Mouse (Mus musculus): ENCODE measurements around the gene Ass1. TPM values are rescaled to one million over a fixed set of nuclear protein-coding genes. Genes with fewer than 3 reads are reported as not detected.
A peak's percentile ranks its signal among the peaks of the same experiment; 100 is the strongest.

Gene Ass1
- 120 and 154 TPM in 2 replicates for total RNA-seq (2012; rRNA removed)

DNA sequence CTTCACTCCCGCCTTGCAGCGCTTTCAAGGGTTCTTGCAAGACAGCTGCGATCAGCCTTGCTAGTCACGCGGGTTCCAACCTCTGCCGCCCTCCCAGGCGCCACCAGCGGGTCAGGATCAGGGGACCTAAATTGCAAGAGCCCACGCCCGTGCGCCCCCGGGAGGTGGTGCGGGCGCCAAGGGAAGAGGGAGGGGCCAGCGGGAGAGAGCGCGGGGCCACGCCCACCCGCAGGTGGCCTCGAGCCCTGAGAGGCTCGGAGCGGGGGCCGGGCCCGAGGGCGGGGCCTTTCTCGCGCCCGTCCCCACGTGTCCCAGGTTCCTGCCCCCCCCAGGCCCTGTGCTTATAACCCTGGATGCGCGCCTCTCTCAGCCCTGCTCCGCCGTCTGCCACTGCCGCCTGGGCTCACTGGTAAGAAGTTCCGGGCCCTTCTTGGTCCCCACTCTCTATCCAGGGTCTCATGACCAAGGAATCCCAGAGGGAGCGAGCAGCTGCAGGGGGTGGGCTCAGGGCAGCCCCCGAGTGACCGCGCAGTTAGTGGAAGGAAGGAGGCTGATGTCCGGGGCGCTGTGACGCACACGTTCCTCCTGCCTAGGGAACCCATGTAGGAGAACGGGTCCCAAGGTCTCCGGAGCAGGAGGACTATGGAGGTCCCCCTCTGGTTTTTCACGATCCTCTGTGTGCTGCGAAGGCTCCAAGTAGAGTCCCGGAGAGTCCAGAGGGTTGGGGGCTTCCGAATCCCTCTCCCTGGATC is at the start of gene Ass1:
Gene Ass1, plus strand, starts transcription at position 277 of the 752 bp plus-strand sequence.
- no peaks in the 10 kb centered on the region for H3K9me3 ChIP-seq (ENCODE audit: control insufficient read depth, insufficient read depth, low read depth, low read length)
- TF ChIP-seq ZNF384 (IDR thresholded peaks at IDR 0.05; ENCODE audit: low read depth, low read length): no peak
- no peak for TF ChIP-seq CHD2 (IDR thresholded peaks at IDR 0.05; ENCODE audit: low read depth, low read length)
- TF ChIP-seq ZC3H11A (IDR thresholded peaks at IDR 0.05; ENCODE audit: borderline replicate concordance, low read depth, low read length): no peak
- no peak for TF ChIP-seq MAFK (IDR thresholded peaks at IDR 0.05; ENCODE audit: insufficient read depth, low read depth, low read length)
- 0 out of 2 replicates have a peak, but pooled peaks have one; percentile 17 for TF ChIP-seq HCFC1 (IDR thresholded peaks at IDR 0.05; ENCODE audit: borderline replicate concordance, insufficient read depth, low read length)
- peaks cover 15% of the 10 kb centered on the region for H3K36me3 ChIP-seq (ENCODE audit: control insufficient read depth, insufficient read depth, low read length, poor library complexity, severe bottlenecking)
- peak within 1 kb of the TSS; percentile 81 to 91 for H3K4me3 ChIP-seq (ENCODE audit: insufficient read depth in 1 of 2, low read depth in 1 of 2, low read length in 2 of 2, poor library complexity in 1 of 2, severe bottlenecking in 1 of 2)
- peaks cover 2 to 24% of the 10 kb centered on the region in 2 experiments; a peak in 3 of 4 replicates for H3K4me1 ChIP-seq (ENCODE audit: control insufficient read depth in 2 of 2, insufficient read depth in 2 of 2, low read length in 2 of 2, poor library complexity in 1 of 2)
- no peak within 1 kb of the TSS; the same call in 1 of the 2 replicates for H3K27ac ChIP-seq (ENCODE audit: insufficient read depth, low read depth, low read length, poor library complexity, severe bottlenecking)
- DNase-seq (ENCODE audit: low read depth, low spot score): peak; percentile 93
- peak within 1 kb of the TSS; percentile 84 for H3K9ac ChIP-seq (ENCODE audit: insufficient read depth, low read depth, low read length, poor library complexity, severe bottlenecking)
- in situ Hi-C loops (cut with MboI; ENCODE audit: low sequenced_read_pairs in 2 of 2, unreplicated experiment in 2 of 2): no loop called here

GRCm38 (mm10) chr2:31420914-31421313 is 49.1 kb upstream of the Ass1 start:
- in situ Hi-C loops (cut with MboI; ENCODE audit: low sequenced_read_pairs in 2 of 2, unreplicated experiment in 2 of 2): no loop called here
- H3K4me3 ChIP-seq (ENCODE audit: insufficient read depth in 1 of 2, low read depth in 1 of 2, low read length in 2 of 2, poor library complexity in 1 of 2, severe bottlenecking in 1 of 2): no peak overlapping the region

GRCm38 (mm10) chr2:31422576-31422975 is 47.4 kb upstream of the Ass1 start:
- TF ChIP-seq CHD2 (IDR thresholded peaks at IDR 0.05; ENCODE audit: low read depth, low read length): no peak
- TF ChIP-seq HCFC1 (IDR thresholded peaks at IDR 0.05; ENCODE audit: borderline replicate concordance, insufficient read depth, low read length): no peak
- no peak for TF ChIP-seq ZNF384 (IDR thresholded peaks at IDR 0.05; ENCODE audit: low read depth, low read length)
- no peak for TF ChIP-seq ZC3H11A (IDR thresholded peaks at IDR 0.05; ENCODE audit: borderline replicate concordance, low read depth, low read length)
- no peak for TF ChIP-seq MAFK (IDR thresholded peaks at IDR 0.05; ENCODE audit: insufficient read depth, low read depth, low read length)
- Histone ChIP-seq H3K27ac (ENCODE audit: insufficient read depth, low read depth, low read length, poor library complexity, severe bottlenecking) (no peak overlapping the region), H3K4me1 (ENCODE audit: control insufficient read depth in 2 of 2, insufficient read depth in 2 of 2, low read length in 2 of 2, poor library complexity in 1 of 2) (peaks cover 4 to 30% of the 10 kb centered on the region in 2 experiments; a peak in 2 of 4 replicates), H3K9ac (ENCODE audit: insufficient read depth, low read depth, low read length, poor library complexity, severe bottlenecking) (no peak overlapping the region), H3K36me3 (ENCODE audit: control insufficient read depth, insufficient read depth, low read length, poor library complexity, severe bottlenecking) (no peaks in the 10 kb centered on the region), H3K4me3 (ENCODE audit: insufficient read depth in 1 of 2, low read depth in 1 of 2, low read length in 2 of 2, poor library complexity in 1 of 2, severe bottlenecking in 1 of 2) (no peak overlapping the region), H3K9me3 (ENCODE audit: control insufficient read depth, insufficient read depth, low read depth, low read length) (no peaks in the 10 kb centered on the region)
- in situ Hi-C loops (cut with MboI; ENCODE audit: low sequenced_read_pairs in 2 of 2, unreplicated experiment in 2 of 2): no loop called here
- DNase-seq (ENCODE audit: low read depth, low spot score): no peak

More at GRCm38 (mm10) chr2:31420914-31421313, 49.1 kb upstream of the Ass1 start:
- no peak for DNase-seq (ENCODE audit: low read depth, low spot score)
- H3K4me1 ChIP-seq (ENCODE audit: control insufficient read depth in 2 of 2, insufficient read depth in 2 of 2, low read length in 2 of 2, poor library complexity in 1 of 2): peaks cover 6 to 35% of the 10 kb centered on the region in 2 experiments; a peak in 2 of 4 replicates
- TF ChIP-seq CHD2 (IDR thresholded peaks at IDR 0.05; ENCODE audit: low read depth, low read length) (no peak), MAFK (IDR thresholded peaks at IDR 0.05; ENCODE audit: insufficient read depth, low read depth, low read length) (no peak), ZC3H11A (IDR thresholded peaks at IDR 0.05; ENCODE audit: borderline replicate concordance, low read depth, low read length) (no peak; the same call in 1 of the 2 replicates), ZNF384 (IDR thresholded peaks at IDR 0.05; ENCODE audit: low read depth, low read length) (no peak), HCFC1 (IDR thresholded peaks at IDR 0.05; ENCODE audit: borderline replicate concordance, insufficient read depth, low read length) (no peak)
- H3K9ac ChIP-seq (ENCODE audit: insufficient read depth, low read depth, low read length, poor library complexity, severe bottlenecking): no peak overlapping the region
- H3K27ac ChIP-seq (ENCODE audit: insufficient read depth, low read depth, low read length, poor library complexity, severe bottlenecking): no peak overlapping the region
- no peaks in the 10 kb centered on the region for H3K9me3 ChIP-seq (ENCODE audit: control insufficient read depth, insufficient read depth, low read depth, low read length)
- no peaks in the 10 kb centered on the region for H3K36me3 ChIP-seq (ENCODE audit: control insufficient read depth, insufficient read depth, low read length, poor library complexity, severe bottlenecking)

- no peak for TF ChIP-seq HCFC1 (IDR thresholded peaks at IDR 0.05; ENCODE audit: borderline replicate concordance, insufficient read depth, low read length)
- no peak for TF ChIP-seq ZC3H11A (IDR thresholded peaks at IDR 0.05; ENCODE audit: borderline replicate concordance, low read depth, low read length)
- TF ChIP-seq MAFK (IDR thresholded peaks at IDR 0.05; ENCODE audit: insufficient read depth, low read depth, low read length): no peak
- no peak for TF ChIP-seq CHD2 (IDR thresholded peaks at IDR 0.05; ENCODE audit: low read depth, low read length)
- no peak for TF ChIP-seq ZNF384 (IDR thresholded peaks at IDR 0.05; ENCODE audit: low read depth, low read length)
Measured at GRCm38 (mm10) chr2:31431477-31431876, 38.5 kb upstream of the Ass1 start.

More at GRCm38 (mm10) chr2:31431477-31431876, 38.5 kb upstream of the Ass1 start:
- no peak overlapping the region for H3K4me3 ChIP-seq (ENCODE audit: insufficient read depth in 1 of 2, low read depth in 1 of 2, low read length in 2 of 2, poor library complexity in 1 of 2, severe bottlenecking in 1 of 2)
- H3K9me3 ChIP-seq (ENCODE audit: control insufficient read depth, insufficient read depth, low read depth, low read length): no peaks in the 10 kb centered on the region
- no peak for DNase-seq (ENCODE audit: low read depth, low spot score)
- H3K9ac ChIP-seq (ENCODE audit: insufficient read depth, low read depth, low read length, poor library complexity, severe bottlenecking): no peak overlapping the region
- H3K4me1 ChIP-seq (ENCODE audit: control insufficient read depth in 2 of 2, insufficient read depth in 2 of 2, low read length in 2 of 2, poor library complexity in 1 of 2): no peaks in the 10 kb centered on the region
- no peaks in the 10 kb centered on the region for H3K36me3 ChIP-seq (ENCODE audit: control insufficient read depth, insufficient read depth, low read length, poor library complexity, severe bottlenecking)
- in situ Hi-C loops (cut with MboI; ENCODE audit: low sequenced_read_pairs in 2 of 2, unreplicated experiment in 2 of 2): no loop called here
- no peak overlapping the region for H3K27ac ChIP-seq (ENCODE audit: insufficient read depth, low read depth, low read length, poor library complexity, severe bottlenecking)

Data from ES-E14 (cell line).